Comparison of ENCODE assay signal across 32 mouse cellular contexts in the genomic region with DNA sequence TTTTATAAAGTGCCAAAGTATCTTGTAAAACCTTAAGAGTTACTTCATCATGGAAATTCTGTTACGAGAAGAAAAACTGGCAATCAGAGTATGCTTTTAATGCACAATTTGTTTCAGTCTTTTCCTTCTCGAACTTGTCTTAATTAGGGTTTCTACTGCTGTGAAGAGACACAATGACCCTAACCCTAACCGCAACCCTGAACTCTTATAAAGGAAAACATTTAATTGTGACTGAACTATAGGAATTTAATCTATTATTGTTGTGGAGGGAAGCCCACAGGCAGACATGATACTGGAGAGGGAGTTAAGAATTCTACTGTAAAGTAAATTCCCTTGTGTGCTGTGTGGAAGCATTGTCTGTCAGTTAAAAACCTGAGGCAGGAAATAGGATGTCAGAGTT. TPM values are rescaled to one million over a fixed set of nuclear protein-coding genes. Genes with fewer than 3 reads are reported as not detected.
"Had no signal": no experiment of that assay in that cellular context is flagged by ENCODE, and none has a peak within 500 bp of the region (broad histone marks: within the 10 kb centered on the region; RNA-seq: fewer than 3 reads in every experiment).

No protein-coding gene starts in this region.

- H3K4me2 ChIP-seq: embryonic facial prominence, embryonic 12.5 days; embryonic facial prominence, embryonic 13.5 days; embryonic facial prominence, embryonic 15.5 days; forebrain, embryonic 12.5 days; forebrain, embryonic 13.5 days; forebrain, embryonic 15.5 days had no signal

- H3K27ac ChIP-seq: embryonic facial prominence, embryonic 10.5 days; embryonic facial prominence, embryonic 12.5 days; embryonic facial prominence, embryonic 13.5 days; embryonic facial prominence, embryonic 15.5 days; forebrain, embryonic 10.5 days; forebrain, embryonic 12.5 days; forebrain, embryonic 13.5 days; forebrain, embryonic 15.5 days; gastrocnemius, adult 2 months; heart, adult 2 months had no signal

- ATAC-seq: forebrain, embryonic 13.5 days; forebrain, embryonic 14.5 days; forebrain, embryonic 15.5 days; forebrain, embryonic 16.5 days; forebrain, postnatal 0 days had no signal

- H3K9ac ChIP-seq: embryonic facial prominence, embryonic 12.5 days; embryonic facial prominence, embryonic 13.5 days; embryonic facial prominence, embryonic 15.5 days; forebrain, embryonic 12.5 days; forebrain, embryonic 13.5 days; forebrain, embryonic 15.5 days; forebrain, postnatal 0 days had no signal

- H3K4me3 ChIP-seq: embryonic facial prominence, embryonic 10.5 days; embryonic facial prominence, embryonic 12.5 days; embryonic facial prominence, embryonic 13.5 days; embryonic facial prominence, embryonic 15.5 days; erythroblast, embryonic 14.5 days; forebrain, embryonic 10.5 days; forebrain, embryonic 12.5 days; forebrain, embryonic 13.5 days; forebrain, embryonic 15.5 days; gastrocnemius, adult 2 months; heart, adult 2 months had no signal

- H3K4me1 ChIP-seq: embryonic facial prominence, embryonic 12.5 days; embryonic facial prominence, embryonic 13.5 days; embryonic facial prominence, embryonic 15.5 days; forebrain, embryonic 12.5 days; forebrain, embryonic 13.5 days; forebrain, embryonic 15.5 days had no signal

- DNase-seq: cerebellum, adult 9-10 months; cerebellum, adult 9-11 months; cerebellum, postnatal 10 days; cerebellum, postnatal 14 days; cerebellum, postnatal 25 days; cerebellum, postnatal 36 days; embryo, embryonic 11 days; forebrain, postnatal 0 days; gastrocnemius, adult 2 months; gastrocnemius, postnatal 10 days; gastrocnemius, postnatal 14 days; gastrocnemius, postnatal 25 days; gastrocnemius, postnatal 36 days; heart, adult 18-20 months; heart, adult 2 months had no signal

- H3K36me3 ChIP-seq: embryonic facial prominence, embryonic 10.5 days; embryonic facial prominence, embryonic 12.5 days; embryonic facial prominence, embryonic 13.5 days; embryonic facial prominence, embryonic 15.5 days; forebrain, embryonic 10.5 days; forebrain, embryonic 12.5 days; forebrain, embryonic 15.5 days had no signal

- H3K27me3 ChIP-seq: embryonic facial prominence, embryonic 12.5 days; embryonic facial prominence, embryonic 13.5 days; embryonic facial prominence, embryonic 15.5 days; forebrain, embryonic 12.5 days; forebrain, embryonic 13.5 days; forebrain, embryonic 15.5 days had no signal

- H3K9me3 ChIP-seq: embryonic facial prominence, embryonic 10.5 days; embryonic facial prominence, embryonic 12.5 days; embryonic facial prominence, embryonic 13.5 days; embryonic facial prominence, embryonic 15.5 days; forebrain, embryonic 10.5 days; forebrain, embryonic 12.5 days; forebrain, embryonic 13.5 days; forebrain, embryonic 15.5 days had no signal

RNA-seq across cellular contexts. Expression of gene Speer4f1, which starts 41.2 kb away (rescaled TPM):
- polyA plus RNA-seq: cortical plate, adult 2 months; embryonic facial prominence, embryonic 10.5 days; embryonic facial prominence, embryonic 11.5 days; embryonic facial prominence, embryonic 12.5 days; embryonic facial prominence, embryonic 13.5 days; embryonic facial prominence, embryonic 14.5 days; embryonic facial prominence, embryonic 15.5 days; erythroblast, embryonic 14.5 days; forebrain, embryonic 10.5 days; forebrain, embryonic 11.5 days; forebrain, embryonic 12.5 days; forebrain, embryonic 13.5 days; forebrain, embryonic 14.5 days; forebrain, embryonic 15.5 days; forebrain, embryonic 16.5 days; forebrain, postnatal 0 days; frontal cortex, adult 2 months; gonadal fat pad, adult 2 months; heart, adult 2 months had no signal
